In genomic region chr5:64156579-64156978, GRCm38 (mm10) we compare ENCODE assay signal across 8 mouse cellular contexts. TPM values are rescaled to one million over a fixed set of nuclear protein-coding genes. Genes with fewer than 3 reads are reported as not detected.
A peak's percentile ranks its signal among the peaks of the same experiment; 100 is the strongest.
DNase-seq lines count a peak whose midpoint lies in the region; ATAC-seq and TF ChIP-seq lines count a peak whose summit lies in the region.

No protein-coding gene starts in this region.

- no peak for DNase-seq in heart, adult 8-10 months (ENCODE audit: low spot score)
- peak; percentile 58 for DNase-seq in Patski (ENCODE audit: low read depth, low spot score)
- DNase-seq in liver, embryonic 13.5 days = no peak
- no peak for DNase-seq in layer of hippocampus, adult 18-20 months (ENCODE audit: low spot score in 2 of 2)
- no peak for DNase-seq in spleen, postnatal 14 days (ENCODE audit: low spot score in 2 of 2)

- H3K4me1 ChIP-seq in heart, embryonic 12.5 days (replicated peaks) = peaks cover 44% of the 10 kb centered on the region
- H3K4me1 ChIP-seq in intestine, embryonic 16.5 days (ENCODE audit: control insufficient read depth, insufficient read depth, low read length) = peaks cover 16% of the 10 kb centered on the region
- peaks cover 54% of the 10 kb centered on the region for H3K4me1 ChIP-seq in liver, embryonic 13.5 days (replicated peaks)

- in situ Hi-C loops in Patski (cut with MboI; ENCODE audit: low pct_unique_long_range_greater_than_20kb) = no loop called here

- POLR2A ChIA-PET in Patski (lab: Charles Lee) = interaction anchor here (1.6 kb wide), 1 partner anchor 9 kb away, joined by 4 read pairs; no protein-coding TSS in a partner anchor

- ATAC-seq in heart, embryonic 12.5 days (ENCODE audit: insufficient number of reproducible peaks, low FRiP score) = no peak
- ATAC-seq in Patski = peak; percentile 23
- ATAC-seq in intestine, embryonic 16.5 days = no peak
- ATAC-seq in liver, embryonic 13.5 days (ENCODE audit: low read depth) = no peak
- ATAC-seq in megakaryocyte progenitor cell, adult 5-6 weeks (replicated peaks; ENCODE audit: poor library complexity) = no peak

- 0 out of 2 replicates have a peak, but pooled peaks cover 4% of the 10 kb centered on the region for H3K27me3 ChIP-seq in heart, embryonic 12.5 days (replicated peaks)
- H3K27me3 ChIP-seq in Patski = peaks cover 6% of the 10 kb centered on the region
- H3K27me3 ChIP-seq in intestine, embryonic 16.5 days (replicated peaks; ENCODE audit: control insufficient read depth, insufficient read depth, low read length) = no peaks in the 10 kb centered on the region
- peaks cover 21% of the 10 kb centered on the region for H3K27me3 ChIP-seq in liver, embryonic 13.5 days

- no peaks in the 10 kb centered on the region for H3K36me3 ChIP-seq in heart, embryonic 12.5 days
- no peaks in the 10 kb centered on the region for H3K36me3 ChIP-seq in intestine, embryonic 16.5 days (ENCODE audit: control insufficient read depth, insufficient read depth, low read length)
- H3K36me3 ChIP-seq in liver, embryonic 13.5 days = no peaks in the 10 kb centered on the region

- peak overlapping the region; percentile 23; the same call in 1 of the 2 replicates for H3K4me3 ChIP-seq in heart, embryonic 12.5 days
- H3K4me3 ChIP-seq in intestine, embryonic 16.5 days (ENCODE audit: low read length) = peak overlapping the region; percentile 20
- peak overlapping the region; percentile 36 for H3K4me3 ChIP-seq in liver, embryonic 13.5 days (replicated peaks)

- CTCF ChIA-PET in Patski (lab: Charles Lee) = interaction anchor here (1.6 to 4.8 kb wide), 6 partner anchors 10 to 130 kb away, joined by 4 to 28 read pairs (median 6); no protein-coding TSS in a partner anchor

- no peaks in the 10 kb centered on the region for H3K9me3 ChIP-seq in heart, embryonic 12.5 days (replicated peaks)
- no peaks in the 10 kb centered on the region for H3K9me3 ChIP-seq in intestine, embryonic 16.5 days (ENCODE audit: control insufficient read depth, low read length)
- no peaks in the 10 kb centered on the region for H3K9me3 ChIP-seq in liver, embryonic 13.5 days (replicated peaks)

- peak overlapping the region; percentile 57 for H3K4me2 ChIP-seq in heart, embryonic 12.5 days
- H3K4me2 ChIP-seq in intestine, embryonic 16.5 days (ENCODE audit: low read depth, low read length) = peak overlapping the region; percentile 46
- peak overlapping the region; percentile 63 for H3K4me2 ChIP-seq in liver, embryonic 13.5 days

- WGBS in heart, embryonic 12.5 days = 21% methylated on average over 4 of the region's 4 CpGs
- WGBS in intestine, embryonic 16.5 days = 31% methylated on average over 4 of the region's 4 CpGs
- WGBS in liver, embryonic 13.5 days (ENCODE audit: insufficient replicate concordance) = 23% methylated on average over 4 of the region's 4 CpGs

- no peak for TF ChIP-seq CTCF in Patski (IDR thresholded peaks at IDR 0.05)

- H3K27ac ChIP-seq in heart, embryonic 12.5 days (ENCODE audit: poor library complexity, severe bottlenecking) = peak overlapping the region; percentile 80
- peak overlapping the region; percentile 88 for H3K27ac ChIP-seq in intestine, embryonic 16.5 days (ENCODE audit: low read length)
- peak overlapping the region; percentile 57 for H3K27ac ChIP-seq in liver, embryonic 13.5 days

- peak overlapping the region; percentile 50; the same call in 1 of the 2 replicates for H3K9ac ChIP-seq in heart, embryonic 12.5 days
- H3K9ac ChIP-seq in intestine, embryonic 16.5 days (ENCODE audit: low read depth, low read length) = peak overlapping the region; percentile 56
- H3K9ac ChIP-seq in liver, embryonic 13.5 days = peak overlapping the region; percentile 59

RNA-seq across cellular contexts. Expression of gene Tbc1d1, which starts 0.5 kb away (rescaled TPM):
- polyA plus RNA-seq in heart, embryonic 12.5 days (2016; fragmentation: Nextera tagmentation; extraction: Ambion mirVana) = 36.4 and 38.3 TPM in 2 replicates
- 10 to 100 TPM; 11.1 to 15.7 (median 13.5) TPM for total RNA-seq in heart, adult 8-10 months (2022)
- polyA plus RNA-seq in Patski (2021) = 45.9 TPM
- 32.3 and 38.5 TPM in 2 replicates for polyA plus RNA-seq in intestine, embryonic 16.5 days (2015; fragmentation: Nextera tagmentation; extraction: Ambion mirVana)
- polyA plus RNA-seq in liver, embryonic 13.5 days (2015; fragmentation: Nextera tagmentation; extraction: Ambion mirVana) = 7.0 and 10.2 TPM in 2 replicates
- total RNA-seq in layer of hippocampus, adult 18-20 months (2021) = 10 to 100 TPM; 30.2 to 37.0 TPM
- 16.7 and 17.6 TPM in 2 replicates for total RNA-seq in megakaryocyte progenitor cell, adult 5-6 weeks (2015)
- total RNA-seq in megakaryocyte progenitor cell, adult 5-6 weeks (2017) = 31.0 and 31.7 TPM in 2 replicates
